ENCODE assay signal across 22 mouse cellular contexts in genomic region chr14:34033841-34034610, GRCm38 (mm10). TPM values are rescaled to one million over a fixed set of nuclear protein-coding genes. Genes with fewer than 3 reads are reported as not detected.
"Had no signal": no experiment of that assay in that cellular context is flagged by ENCODE, and none has a peak within 500 bp of the region (broad histone marks: within the 10 kb centered on the region; RNA-seq: fewer than 3 reads in every experiment).

No protein-coding gene starts in this region.

- H3K9ac ChIP-seq: liver, embryonic 15.5 days; midbrain, embryonic 13.5 days; stomach, embryonic 15.5 days had no signal

- H3K27me3 ChIP-seq: liver, embryonic 15.5 days; midbrain, embryonic 13.5 days; stomach, embryonic 15.5 days had no signal

- H3K9me3 ChIP-seq: limb, embryonic 10.5 days; liver, embryonic 15.5 days; midbrain, embryonic 13.5 days; stomach, embryonic 15.5 days had no signal

- H3K27ac ChIP-seq: left cerebral cortex, adult 2 months; limb, embryonic 10.5 days; liver, embryonic 15.5 days; midbrain, embryonic 13.5 days; stomach, embryonic 15.5 days had no signal

- ATAC-seq: lung, postnatal 0 days; midbrain, embryonic 13.5 days had no signal

- H3K36me3 ChIP-seq: limb, embryonic 10.5 days; liver, embryonic 15.5 days; midbrain, embryonic 13.5 days; stomach, embryonic 15.5 days had no signal

- H3K4me1 ChIP-seq: limb, embryonic 10.5 days; liver, embryonic 15.5 days; midbrain, embryonic 13.5 days; stomach, embryonic 15.5 days had no signal

- DNase-seq: kidney, postnatal 25 days; lung, adult 2 months; lung, postnatal 36 days; right cerebral cortex, postnatal 14 days; thymus, adult 2 months; thymus, postnatal 25 days had no signal

- H3K4me2 ChIP-seq: liver, embryonic 11.5 days; liver, embryonic 15.5 days; midbrain, embryonic 13.5 days; stomach, embryonic 15.5 days had no signal

- H3K4me3 ChIP-seq: left cerebral cortex, adult 2 months; limb, embryonic 10.5 days; liver, embryonic 15.5 days; midbrain, embryonic 13.5 days; stomach, embryonic 15.5 days had no signal

RNA-seq across cellular contexts. Expression of gene Gm5460, which starts 17.5 kb away (rescaled TPM):
- total RNA-seq: layer of hippocampus, postnatal 25 days; left cerebral cortex, adult 2 months; left cerebral cortex, postnatal 14 days; megakaryocyte progenitor cell, adult 5-6 weeks; midbrain, postnatal 0 days had no signal
- polyA plus RNA-seq: kidney, embryonic 16.5 days; limb, embryonic 10.5 days; limb, embryonic 14.5 days; liver, embryonic 11.5 days; liver, embryonic 15.5 days; lung, adult 2 months; lung, postnatal 0 days; midbrain, embryonic 13.5 days; midbrain, postnatal 0 days; neural tube, embryonic 14.5 days; spleen, adult 2 months; stomach, embryonic 15.5 days had no signal

RNA-seq across cellular contexts. Expression of gene Antxrl, which starts 18.5 kb away (rescaled TPM):
- total RNA-seq: layer of hippocampus, postnatal 25 days; left cerebral cortex, adult 2 months; left cerebral cortex, postnatal 14 days; megakaryocyte progenitor cell, adult 5-6 weeks; midbrain, postnatal 0 days had no signal
- polyA plus RNA-seq: kidney, embryonic 16.5 days; limb, embryonic 10.5 days; limb, embryonic 14.5 days; liver, embryonic 11.5 days; liver, embryonic 15.5 days; lung, adult 2 months; lung, postnatal 0 days; midbrain, embryonic 13.5 days; midbrain, postnatal 0 days; neural tube, embryonic 14.5 days; spleen, adult 2 months; stomach, embryonic 15.5 days; urinary bladder, adult 2 months had no signal

RNA-seq across cellular contexts. Expression of gene Gm30083, which starts 19.0 kb away (rescaled TPM):
- total RNA-seq: layer of hippocampus, postnatal 25 days; left cerebral cortex, adult 2 months; left cerebral cortex, postnatal 14 days; megakaryocyte progenitor cell, adult 5-6 weeks; midbrain, postnatal 0 days had no signal
- polyA plus RNA-seq: kidney, embryonic 16.5 days; limb, embryonic 10.5 days; limb, embryonic 14.5 days; liver, embryonic 11.5 days; liver, embryonic 15.5 days; lung, adult 2 months; lung, postnatal 0 days; midbrain, embryonic 13.5 days; midbrain, postnatal 0 days; neural tube, embryonic 14.5 days; spleen, adult 2 months; stomach, embryonic 15.5 days; thymus, adult 2 months had no signal

RNA-seq across cellular contexts. Expression of gene Anxa8, which starts 51.8 kb away (rescaled TPM):
- total RNA-seq: megakaryocyte progenitor cell, adult 5-6 weeks had no signal
- polyA plus RNA-seq: midbrain, embryonic 13.5 days; neural tube, embryonic 14.5 days had no signal

RNA-seq across cellular contexts. Expression of gene Zfp488, which starts 55.5 kb away (rescaled TPM):
- polyA plus RNA-seq: kidney, embryonic 16.5 days; liver, embryonic 15.5 days; lung, adult 2 months; lung, postnatal 0 days; spleen, adult 2 months; thymus, adult 2 months had no signal
